Mouse (Mus musculus): Measurements from ENCODE around the gene Hist1h2an.
A peak's percentile ranks its signal among the peaks of the same experiment; 100 is the strongest.
"Not testable (repeated sequence)": the region's sequence is repeated elsewhere in the genome, so short reads cannot be mapped to it uniquely, and the experiment has no call there.

Gene Hist1h2an

DNA sequence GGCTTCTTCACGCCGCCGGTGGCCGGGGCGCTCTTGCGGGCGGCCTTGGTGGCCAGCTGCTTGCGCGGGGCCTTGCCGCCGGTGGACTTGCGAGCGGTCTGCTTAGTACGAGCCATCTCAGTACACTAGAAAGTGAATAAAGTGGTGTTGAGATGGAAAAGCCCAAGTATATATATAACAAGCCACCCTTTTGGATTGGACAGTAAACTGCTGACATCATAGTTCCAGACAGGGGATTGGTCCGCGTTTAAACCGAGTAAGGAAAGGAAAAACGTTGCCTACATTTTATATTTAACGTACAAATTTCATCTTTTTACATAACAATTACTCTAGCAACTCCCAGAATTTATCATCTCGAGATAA is 3.8 kb downstream of the Hist1h2an start, which contains the start of gene Hist1h3i:
Gene Hist1h3i (minus strand): TSS at position 116 of the 363 bp plus-strand sequence.
- DNase-seq (ENCODE audit: low spot score in 2 of 2): peak; percentile 13 to 28

- not testable (repeated sequence) for DNase-seq (ENCODE audit: low spot score in 2 of 2)
These were observed 4.4 kb downstream of the Hist1h2an start for GRCm38 (mm10) chr13:21782361-21783254.

GRCm38 (mm10) chr13:21781639-21782038 is 5.4 kb downstream of the Hist1h2an start:
- DNase-seq (ENCODE audit: low spot score in 2 of 2): no peak

DNA sequence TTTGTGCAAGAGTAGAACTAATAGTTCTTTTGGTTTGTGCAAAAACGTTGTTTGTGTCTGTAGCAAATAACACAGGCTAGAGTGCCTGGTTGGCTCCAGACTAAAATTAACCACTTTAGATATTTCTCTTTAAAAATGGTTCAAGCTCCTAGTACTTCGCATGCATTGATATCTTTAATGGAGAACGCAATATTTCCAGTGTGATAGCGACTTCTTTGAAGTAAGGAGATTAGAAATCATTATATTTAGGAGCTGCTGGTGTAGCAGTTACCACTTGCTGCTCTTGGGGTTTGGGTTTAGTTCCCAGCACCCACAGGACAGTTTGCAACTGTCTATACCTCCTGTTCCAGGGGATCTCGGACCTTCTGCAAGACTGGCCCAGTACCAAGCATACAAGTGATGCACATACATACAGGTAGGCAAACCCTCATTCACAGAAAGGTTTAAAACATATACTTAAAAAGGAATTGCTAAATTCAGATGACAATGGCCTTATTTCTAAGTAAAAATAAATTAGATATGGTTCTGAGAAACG is 5.9 kb downstream of the Hist1h2an start:
- DNase-seq (ENCODE audit: low spot score in 2 of 2): no peak

GRCm38 (mm10) chr13:21779767-21780731 is 7.0 kb downstream of the Hist1h2an start, which contains the start of gene Hist1h1b:
Hist1h1b (minus strand) TSS chr13:21780625.
- peak; percentile 21 to 51 for DNase-seq (ENCODE audit: low spot score in 2 of 2)

GRCm38 (mm10) chr13:21778814-21779766 is 7.9 kb downstream of the Hist1h2an start:
- DNase-seq (ENCODE audit: low spot score in 2 of 2): peak; percentile 45 to 63

- DNase-seq (ENCODE audit: low spot score in 2 of 2): no peak
These were observed 31.3 kb downstream of the Hist1h2an start for GRCm38 (mm10) chr13:21755707-21756106.

GRCm38 (mm10) chr13:21754294-21755001 is 32.6 kb downstream of the Hist1h2an start:
- not testable (repeated sequence) for DNase-seq (ENCODE audit: low spot score in 2 of 2)

DNA sequence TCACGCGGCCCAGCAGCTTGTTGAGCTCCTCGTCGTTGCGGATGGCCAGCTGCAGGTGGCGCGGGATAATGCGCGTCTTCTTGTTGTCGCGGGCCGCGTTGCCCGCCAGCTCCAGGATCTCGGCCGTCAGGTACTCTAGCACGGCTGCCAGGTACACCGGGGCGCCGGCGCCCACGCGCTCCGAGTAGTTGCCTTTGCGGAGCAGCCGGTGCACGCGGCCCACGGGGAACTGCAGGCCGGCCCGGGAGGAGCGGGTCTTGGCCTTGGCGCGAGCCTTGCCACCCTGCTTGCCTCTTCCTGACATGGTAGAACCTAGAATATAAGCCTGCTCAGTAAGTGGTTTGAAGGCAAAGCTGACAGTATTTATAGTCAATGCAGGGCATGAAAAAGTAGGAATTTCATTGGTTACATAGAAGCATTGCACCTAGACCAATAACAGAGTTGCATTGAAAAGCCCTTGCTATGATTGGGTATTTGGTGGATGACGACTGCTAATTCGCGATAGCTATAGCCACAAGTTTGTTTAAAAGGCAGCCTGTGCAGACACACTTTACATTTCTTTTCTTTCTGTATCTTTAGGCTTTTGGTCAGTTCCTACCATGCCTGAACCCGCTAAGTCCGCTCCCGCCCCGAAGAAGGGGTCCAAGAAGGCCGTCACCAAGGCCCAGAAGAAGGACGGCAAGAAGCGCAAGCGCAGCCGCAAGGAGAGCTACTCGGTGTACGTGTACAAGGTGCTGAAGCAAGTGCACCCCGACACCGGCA is 33.3 kb downstream of the Hist1h2an start, which contains the start of the genes Hist1h2ak and Hist1h2bn:
Gene Hist1h2ak (minus strand): TSS at position 304 of the 762 bp plus-strand sequence.
Gene Hist1h2bn (plus strand): TSS at position 600 of the 762 bp plus-strand sequence.
- peak; percentile 43 to 53 for DNase-seq (ENCODE audit: low spot score in 2 of 2)

DNA sequence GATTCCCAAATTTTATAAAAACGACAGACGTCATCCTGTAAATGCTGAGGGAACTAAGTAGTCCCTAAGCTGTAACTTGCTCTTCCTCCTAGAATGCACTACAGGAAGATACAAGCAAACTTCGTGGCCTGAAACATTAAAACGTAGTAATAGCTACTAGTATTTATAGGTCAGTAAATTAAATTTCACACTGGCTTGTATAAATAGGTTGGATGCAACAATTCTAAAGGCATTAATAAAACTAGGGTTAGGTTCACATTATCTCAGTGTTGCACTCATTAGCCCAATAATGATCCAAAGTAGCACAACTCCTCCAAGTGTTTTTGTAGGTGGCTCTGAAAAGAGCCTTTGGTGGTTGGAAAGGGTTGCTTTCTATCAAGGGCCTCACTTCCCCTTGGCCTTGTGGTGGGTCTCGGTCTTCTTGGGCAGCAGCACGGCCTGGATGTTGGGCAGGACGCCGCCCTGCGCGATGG is 33.9 kb downstream of the Hist1h2an start:
- DNase-seq (ENCODE audit: low spot score in 2 of 2): no peak

DNA sequence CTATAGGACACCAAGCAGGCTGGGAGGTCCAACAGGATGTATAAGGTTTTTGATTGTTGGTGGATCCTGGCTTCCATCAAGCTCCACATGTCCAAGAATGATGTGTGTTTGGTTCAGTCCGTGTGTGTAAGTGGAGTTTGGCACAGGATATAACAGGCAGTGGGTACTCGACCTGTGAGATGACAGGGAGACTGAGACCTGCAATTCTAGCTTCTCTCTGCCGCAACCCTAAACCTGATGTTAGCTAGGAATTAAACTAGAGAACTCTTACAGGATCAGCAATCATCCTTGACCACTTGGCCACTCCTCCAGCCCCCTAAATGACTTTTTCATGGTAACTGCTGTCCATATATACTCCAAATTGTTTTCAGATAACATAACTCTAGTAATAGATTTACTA is 34.7 kb downstream of the Hist1h2an start:
- DNase-seq (ENCODE audit: low spot score in 2 of 2): no peak

- no peak for DNase-seq (ENCODE audit: low spot score in 2 of 2)
These were observed 35.2 kb downstream of the Hist1h2an start for GRCm38 (mm10) chr13:21751827-21752226.

DNA sequence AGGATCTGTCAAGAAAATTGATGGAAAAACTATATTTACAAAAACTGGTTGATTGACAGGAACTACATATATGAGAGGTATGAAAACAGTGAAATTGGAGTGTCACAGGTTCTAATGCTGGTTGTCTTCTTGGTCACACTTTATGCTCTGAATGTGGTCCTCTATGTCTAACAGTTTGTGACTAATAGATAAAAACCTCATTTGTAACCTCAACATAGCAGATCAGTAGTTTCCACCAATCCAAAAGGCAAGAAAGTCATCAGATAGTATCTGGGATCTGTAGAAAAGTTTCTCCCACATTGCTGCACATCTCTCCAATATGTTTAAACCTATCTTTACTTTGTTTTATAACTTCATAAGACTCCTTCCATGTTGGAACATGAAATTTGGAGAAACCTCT is 35.6 kb downstream of the Hist1h2an start:
- DNase-seq (ENCODE audit: low spot score in 2 of 2): no peak

- DNase-seq (ENCODE audit: low spot score in 2 of 2): peak; percentile 84 to 89
These were observed 36.6 kb downstream of the Hist1h2an start, which contains the start of gene Hist1h4k for GRCm38 (mm10) chr13:21750159-21751017. Hist1h4k (minus strand) TSS chr13:21750505.

GRCm38 (mm10) chr13:21749387-21750158 is 37.4 kb downstream of the Hist1h2an start:
- no peak for DNase-seq (ENCODE audit: low spot score in 2 of 2)

DNA sequence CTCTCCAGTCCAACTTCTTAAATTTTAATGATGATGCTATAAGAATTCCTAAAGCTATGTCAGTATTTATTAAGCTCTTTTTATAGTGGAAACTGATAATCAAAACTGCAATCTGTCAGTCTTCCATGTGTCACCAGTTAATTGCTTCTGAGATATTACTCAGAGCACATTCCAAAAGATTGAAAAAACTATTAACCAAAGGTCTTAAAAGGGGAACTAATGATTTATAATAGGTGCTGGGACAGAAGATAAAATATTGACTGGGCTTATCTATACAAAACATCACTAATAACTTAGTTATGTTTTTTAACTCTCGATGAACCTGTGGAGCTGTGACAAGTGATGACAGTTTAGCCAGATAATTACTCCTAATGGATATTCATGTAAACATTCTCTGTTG is 42.0 kb downstream of the Hist1h2an start:
- DNase-seq (ENCODE audit: low spot score in 2 of 2): no peak

All from urinary bladder, postnatal 36 days (tissue).